In the genomic region with DNA sequence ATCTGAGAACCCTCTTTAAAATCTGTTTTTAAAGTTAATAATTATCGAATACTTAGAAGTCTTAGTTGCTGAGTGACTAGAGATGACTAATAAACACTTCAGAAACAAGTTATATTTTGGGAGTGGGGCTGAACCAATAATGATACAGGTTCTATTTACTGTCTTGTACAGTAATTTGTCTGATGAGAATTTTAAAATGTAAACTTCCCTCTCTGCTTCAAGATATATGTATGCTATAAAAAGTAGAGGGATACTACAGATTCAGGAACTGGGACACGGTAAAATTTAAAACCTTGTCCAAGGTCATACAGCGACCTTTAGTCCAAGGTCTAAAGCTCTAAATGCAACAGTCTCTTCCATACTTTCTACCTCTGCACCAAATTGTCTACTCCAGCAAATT, we compare ENCODE assay signal across 26 mouse cellular contexts. TPM values are rescaled to one million over a fixed set of nuclear protein-coding genes. Genes with fewer than 3 reads are reported as not detected.
DNase-seq lines count a peak whose midpoint lies in the region; ATAC-seq and TF ChIP-seq lines count a peak whose summit lies in the region.
"Had no signal": no experiment of that assay in that cellular context is flagged by ENCODE, and none has a peak within 500 bp of the region (broad histone marks: within the 10 kb centered on the region; RNA-seq: fewer than 3 reads in every experiment).

No protein-coding gene starts in this region.

- peak; percentile 69 for DNase-seq in kidney, adult 2 months
- no peak for DNase-seq in kidney, postnatal 4 days
- no peak for DNase-seq in kidney, postnatal 25 days
- DNase-seq in liver, adult 2 months (ENCODE audit: extremely low read depth, low read depth, low spot score): peak; percentile 56
- no peak for DNase-seq in liver, embryonic 11.5 days (ENCODE audit: low spot score)
- DNase-seq: adrenal gland, adult 2 months; adrenal gland, postnatal 10 days; adrenal gland, postnatal 25 days; B cell, adult 2 months; cerebellum, adult 11 months; cerebellum, adult 18-20 months; cerebellum, adult 8-10 months; cerebellum, adult 9-11 months; cerebellum, postnatal 14 days; cerebellum, postnatal 36 days; forebrain, postnatal 0 days had no signal

- ATAC-seq in kidney, embryonic 15.5 days (replicated peaks; ENCODE audit: low FRiP score): no peak
- ATAC-seq in liver, embryonic 11.5 days (replicated peaks; ENCODE audit: low FRiP score): no peak
- ATAC-seq: CD4-positive, CD25-positive, alpha-beta regulatory T cell, adult 4 months; forebrain, embryonic 13.5 days; forebrain, embryonic 15.5 days; forebrain, postnatal 0 days had no signal

- no peak overlapping the region for H3K4me2 ChIP-seq in kidney, embryonic 15.5 days
- no peak overlapping the region for H3K4me2 ChIP-seq in liver, embryonic 11.5 days
- H3K4me2 ChIP-seq: embryonic facial prominence, embryonic 12.5 days; forebrain, embryonic 13.5 days; forebrain, embryonic 15.5 days had no signal

- no peak overlapping the region for H3K4me3 ChIP-seq in kidney, adult 2 months (ENCODE audit: insufficient read depth, low read depth, low read length)
- no peak overlapping the region for H3K4me3 ChIP-seq in kidney, embryonic 15.5 days (replicated peaks)
- H3K4me3 ChIP-seq in liver, adult 2 months (ENCODE audit: insufficient read depth, low read depth, low read length): no peak overlapping the region
- no peak overlapping the region for H3K4me3 ChIP-seq in liver, embryonic 11.5 days (ENCODE audit: low read depth, low read length)
- H3K4me3 ChIP-seq: embryonic facial prominence, embryonic 10.5 days; embryonic facial prominence, embryonic 12.5 days; forebrain, embryonic 13.5 days; forebrain, embryonic 15.5 days had no signal

- TF ChIP-seq POLR2A in kidney, adult 2 months (IDR thresholded peaks at IDR 0.05; ENCODE audit: low read depth, low read length): no peak
- TF ChIP-seq POLR2A in liver, adult 2 months (IDR thresholded peaks at IDR 0.05; ENCODE audit: extremely low read depth, insufficient read depth, low read length): no peak

- peaks cover 8% of the 10 kb centered on the region; the same call in 1 of the 2 replicates for H3K79me2 ChIP-seq in liver, adult 2 months (ENCODE audit: control insufficient read depth, insufficient read depth, low read length)

- H3K27me3 ChIP-seq in kidney, adult 2 months (replicated peaks; ENCODE audit: control insufficient read depth, insufficient read depth, low read length): no peaks in the 10 kb centered on the region
- no peaks in the 10 kb centered on the region for H3K27me3 ChIP-seq in kidney, embryonic 15.5 days
- H3K27me3 ChIP-seq in liver, adult 2 months (ENCODE audit: control insufficient read depth, insufficient read depth, low read length): no peaks in the 10 kb centered on the region
- H3K27me3 ChIP-seq in liver, embryonic 11.5 days (replicated peaks; ENCODE audit: control insufficient read depth, insufficient read depth, low read length): no peaks in the 10 kb centered on the region
- H3K27me3 ChIP-seq: CH12.LX; embryonic facial prominence, embryonic 12.5 days; forebrain, embryonic 13.5 days; forebrain, embryonic 15.5 days had no signal

- H3K4me1 ChIP-seq in kidney, adult 2 months (ENCODE audit: control insufficient read depth, insufficient read depth, low read length): peaks cover 5% of the 10 kb centered on the region; the same call in 1 of the 2 replicates
- H3K4me1 ChIP-seq in kidney, embryonic 15.5 days: no peaks in the 10 kb centered on the region
- H3K4me1 ChIP-seq in liver, adult 2 months (ENCODE audit: control insufficient read depth, insufficient read depth, low read length): no peaks in the 10 kb centered on the region; the same call in 1 of the 2 replicates
- H3K4me1 ChIP-seq in liver, embryonic 11.5 days (replicated peaks; ENCODE audit: control insufficient read depth, insufficient read depth, low read length): no peaks in the 10 kb centered on the region
- H3K4me1 ChIP-seq: embryonic facial prominence, embryonic 10.5 days; embryonic facial prominence, embryonic 12.5 days; forebrain, embryonic 13.5 days; forebrain, embryonic 15.5 days had no signal

- no peak overlapping the region for H3K9ac ChIP-seq in kidney, embryonic 15.5 days
- H3K9ac ChIP-seq in liver, adult 2 months (ENCODE audit: low read depth, low read length): no peak overlapping the region
- H3K9ac ChIP-seq in liver, embryonic 11.5 days (ENCODE audit: low read depth, low read length): no peak overlapping the region
- H3K9ac ChIP-seq: embryonic facial prominence, embryonic 12.5 days; forebrain, embryonic 13.5 days; forebrain, embryonic 15.5 days; forebrain, postnatal 0 days had no signal

- no peaks in the 10 kb centered on the region for H3K9me3 ChIP-seq in kidney, embryonic 15.5 days (replicated peaks)
- no peaks in the 10 kb centered on the region for H3K9me3 ChIP-seq in liver, embryonic 11.5 days (ENCODE audit: control insufficient read depth, low read length)
- H3K9me3 ChIP-seq: embryonic facial prominence, embryonic 10.5 days; embryonic facial prominence, embryonic 12.5 days; forebrain, embryonic 13.5 days; forebrain, embryonic 15.5 days; G1E had no signal

- no peak for TF ChIP-seq CTCF in kidney, adult 2 months (conservative IDR thresholded peaks at IDR 0.05; ENCODE audit: insufficient read depth, insufficient read length, low read depth, low read length)
- no peak for TF ChIP-seq CTCF in liver, adult 2 months (IDR thresholded peaks at IDR 0.05; ENCODE audit: low read depth, low read length)

- H3K27ac ChIP-seq in kidney, adult 2 months (ENCODE audit: insufficient read depth, low read depth, low read length): no peak overlapping the region
- 0 out of 2 replicates have a peak overlapping the region, but pooled peaks have one; percentile 18 for H3K27ac ChIP-seq in kidney, embryonic 15.5 days
- H3K27ac ChIP-seq in liver, adult 2 months (replicated peaks; ENCODE audit: insufficient read depth, low read depth, low read length): no peak overlapping the region
- H3K27ac ChIP-seq in liver, embryonic 11.5 days (ENCODE audit: low read depth, low read length): no peak overlapping the region
- H3K27ac ChIP-seq: embryonic facial prominence, embryonic 10.5 days; embryonic facial prominence, embryonic 12.5 days; forebrain, embryonic 13.5 days; forebrain, embryonic 15.5 days had no signal

- peaks cover 13% of the 10 kb centered on the region for H3K36me3 ChIP-seq in kidney, adult 2 months (ENCODE audit: control insufficient read depth, insufficient read depth, low read length)
- peaks cover 45% of the 10 kb centered on the region for H3K36me3 ChIP-seq in kidney, embryonic 15.5 days
- H3K36me3 ChIP-seq in liver, adult 2 months (ENCODE audit: control insufficient read depth, insufficient read depth, low read length): peaks cover 34% of the 10 kb centered on the region
- H3K36me3 ChIP-seq in liver, embryonic 11.5 days (ENCODE audit: control insufficient read depth, insufficient read depth, low read length): peaks cover 12% of the 10 kb centered on the region

- WGBS in kidney, adult 2 months: 45% methylated on average over 3 of the region's 3 CpGs
- 87% methylated on average over 3 of the region's 3 CpGs for WGBS in kidney, embryonic 15.5 days
- WGBS in liver, adult 2 months: 53% methylated on average over 3 of the region's 3 CpGs
- 92% methylated on average over 3 of the region's 3 CpGs for WGBS in liver, embryonic 11.5 days

RNA-seq across cellular contexts. Expression of a gene that starts 9.5 kb away (rescaled TPM):
- polyA plus RNA-seq in kidney, adult 2 months (2012; rRNA removed): 40.0 and 52.0 TPM in 2 replicates
- polyA plus RNA-seq in kidney, embryonic 15.5 days (2015; fragmentation: Nextera tagmentation; extraction: Ambion mirVana): 90.5 and 106 TPM in 2 replicates
- 56.6 and 77.5 TPM in 2 replicates for total RNA-seq in liver, adult 2 months (2014; rRNA removed)
- polyA plus RNA-seq in liver, adult 2 months (2012; rRNA removed): 16.3 and 19.2 TPM in 2 replicates
- polyA plus RNA-seq in liver, embryonic 11.5 days (2014; fragmentation: Nextera tagmentation; extraction: Ambion mirVana): 64.8 and 73.5 TPM in 2 replicates

RNA-seq across cellular contexts. Expression of a gene that starts 53.6 kb away (rescaled TPM):
- polyA plus RNA-seq in kidney, adult 2 months (2012; rRNA removed): 38.3 and 40.1 TPM in 2 replicates
- 10.8 and 11.4 TPM in 2 replicates for polyA plus RNA-seq in kidney, embryonic 15.5 days (2015; fragmentation: Nextera tagmentation; extraction: Ambion mirVana)
- 0.83 and 2.5 TPM in 2 replicates for total RNA-seq in liver, adult 2 months (2014; rRNA removed)
- 0.40 and 0.61 TPM in 2 replicates for polyA plus RNA-seq in liver, adult 2 months (2012; rRNA removed)
- polyA plus RNA-seq in liver, embryonic 11.5 days (2014; fragmentation: Nextera tagmentation; extraction: Ambion mirVana): 1.4 and 2.8 TPM in 2 replicates
- polyA plus RNA-seq: G1E had no signal

RNA-seq across cellular contexts. Expression of a gene that starts 56.1 kb away (rescaled TPM):
- not detected in 2 replicates for polyA plus RNA-seq in kidney, adult 2 months (2012; rRNA removed)
- polyA plus RNA-seq in kidney, embryonic 15.5 days (2015; fragmentation: Nextera tagmentation; extraction: Ambion mirVana): not detected in 2 replicates
- not detected in 2 replicates for total RNA-seq in liver, adult 2 months (2014; rRNA removed)
- not detected in 2 replicates for polyA plus RNA-seq in liver, adult 2 months (2012; rRNA removed)
- not detected in 2 replicates for polyA plus RNA-seq in liver, embryonic 11.5 days (2014; fragmentation: Nextera tagmentation; extraction: Ambion mirVana)
- total RNA-seq: adrenal gland, adult 2 months; adrenal gland, postnatal 25 days; CH12.LX had no signal
- polyA plus RNA-seq: CD4-positive, CD25-positive, alpha-beta regulatory T cell, adult 4 months; embryonic facial prominence, embryonic 10.5 days; embryonic facial prominence, embryonic 12.5 days; embryonic facial prominence, embryonic 14.5 days; forebrain, embryonic 11.5 days; forebrain, embryonic 13.5 days; forebrain, embryonic 15.5 days; G1E had no signal

Comparison
In these comparisons a context has a peak if more than half of its experiments do, and no peak if none do; other contexts are left out.
1. DNase-seq: peak in kidney, adult 2 months (single experiment) and liver, adult 2 months (single experiment); none in kidney, postnatal 4 days (0 of 2), kidney, postnatal 25 days (0 of 2) and liver, embryonic 11.5 days (single experiment).